Mouse (Mus musculus) brown adipose tissue, adult 24 weeks (tissue): ENCODE results near the gene Mrpl43. TPM values are rescaled to one million over a fixed set of nuclear protein-coding genes. Genes with fewer than 3 reads are reported as not detected.

Source experiments
- H3K27ac ChIP-seq: fragments of 200-500 bp; replicated peaks from 2 replicates; pipeline ENCODE4 v1.5.1; 2012; ENCODE audit warnings: low read depth, mild to moderate bottlenecking, low read length
- H3K4me1 ChIP-seq: fragments of 200-500 bp; 2 replicates; pipeline ENCODE4 v1.6.1; 2012; ENCODE audit warnings: low read length, mixed read lengths; ENCODE audit not compliant: control insufficient read depth, insufficient read depth, insufficient read length
- H3K4me3 ChIP-seq: fragments of 200-500 bp; 2 replicates; pipeline ENCODE4 v1.5.1; 2012; ENCODE audit warnings: low read depth, mild to moderate bottlenecking, low read length, moderate library complexity; ENCODE audit not compliant: insufficient read depth
- polyA plus RNA-seq: library from polyadenylated mRNA; stranded (reverse); fragments of >200 nt; gene quantifications from 2 replicates; pipeline ENCODE4 v1.2.4, GENCODE M21; 2012; ENCODE audit not compliant: missing spikeins, insufficient read depth, insufficient read length

Mrpl43 gene
- polyA plus RNA-seq, 1 experiment = 58.6 TPM

GRCm38 (mm10) chr19:45036867-45037266 is 30.6 kb upstream of the Mrpl43 start:
- Histone ChIP-seq H3K4me1 (no peaks in the 10 kb centered on the region), H3K27ac (no peak overlapping the region)

GRCm38 (mm10) chr19:45032570-45033332 is 26.5 kb upstream of the Mrpl43 start:
- H3K27ac ChIP-seq = no peak overlapping the region
- no peak overlapping the region for H3K4me3 ChIP-seq
- peaks cover 18% of the 10 kb centered on the region for H3K4me1 ChIP-seq

More at GRCm38 (mm10) chr19:45036867-45037266, 30.6 kb upstream of the Mrpl43 start:
- no peak overlapping the region for H3K4me3 ChIP-seq

GRCm38 (mm10) chr19:45031780-45032179 is 25.5 kb upstream of the Mrpl43 start:
- H3K4me1 ChIP-seq = peaks cover 25% of the 10 kb centered on the region
- no peak overlapping the region for H3K27ac ChIP-seq
- H3K4me3 ChIP-seq = no peak overlapping the region

- Histone ChIP-seq H3K4me3 (peak overlapping the region; percentile 38), H3K4me1 (peaks cover 25% of the 10 kb centered on the region), H3K27ac (no peak overlapping the region)
Measured at GRCm38 (mm10) chr19:45030746-45031693, 24.8 kb upstream of the Mrpl43 start.

- Histone ChIP-seq H3K4me3 (no peak overlapping the region), H3K4me1 (peaks cover 25% of the 10 kb centered on the region), H3K27ac (no peak overlapping the region)
Measured at GRCm38 (mm10) chr19:45030111-45030510, 23.9 kb upstream of the Mrpl43 start.

GRCm38 (mm10) chr19:45029571-45029970 is 23.3 kb upstream of the Mrpl43 start:
- H3K27ac ChIP-seq = no peak overlapping the region
- no peak overlapping the region for H3K4me3 ChIP-seq
- H3K4me1 ChIP-seq = peaks cover 25% of the 10 kb centered on the region

GRCm38 (mm10) chr19:45028746-45029145 is 22.5 kb upstream of the Mrpl43 start:
- Histone ChIP-seq H3K4me1 (peaks cover 25% of the 10 kb centered on the region), H3K4me3 (no peak overlapping the region), H3K27ac (peak overlapping the region; percentile 58; the same call in 1 of the 2 replicates)

GRCm38 (mm10) chr19:45027848-45028247 is 21.6 kb upstream of the Mrpl43 start:
- Histone ChIP-seq H3K27ac (peak overlapping the region; percentile 58), H3K4me1 (peaks cover 25% of the 10 kb centered on the region), H3K4me3 (no peak overlapping the region)

- Histone ChIP-seq H3K4me1 (peaks cover 25% of the 10 kb centered on the region), H3K27ac (peak overlapping the region; percentile 55), H3K4me3 (no peak overlapping the region)
Measured at GRCm38 (mm10) chr19:45026958-45027670, 20.9 kb upstream of the Mrpl43 start.

GRCm38 (mm10) chr19:45025937-45026568 is 19.8 kb upstream of the Mrpl43 start:
- no peak overlapping the region for H3K27ac ChIP-seq
- H3K4me3 ChIP-seq = no peak overlapping the region
- H3K4me1 ChIP-seq = peaks cover 28% of the 10 kb centered on the region

GRCm38 (mm10) chr19:45024775-45025174 is 18.5 kb upstream of the Mrpl43 start:
- Histone ChIP-seq H3K4me1 (peaks cover 34% of the 10 kb centered on the region), H3K4me3 (no peak overlapping the region), H3K27ac (no peak overlapping the region)

- Histone ChIP-seq H3K4me1 (peaks cover 35% of the 10 kb centered on the region), H3K27ac (no peak overlapping the region), H3K4me3 (no peak overlapping the region)
Measured at GRCm38 (mm10) chr19:45023993-45024392, 17.8 kb upstream of the Mrpl43 start.

- Histone ChIP-seq H3K27ac (peak overlapping the region; percentile 50; the same call in 1 of the 2 replicates), H3K4me1 (peaks cover 17% of the 10 kb centered on the region), H3K4me3 (no peak overlapping the region)
Measured at GRCm38 (mm10) chr19:45021362-45021761, 15.1 kb upstream of the Mrpl43 start.

GRCm38 (mm10) chr19:45020348-45020747 is 14.1 kb upstream of the Mrpl43 start:
- Histone ChIP-seq H3K4me3 (peak overlapping the region; percentile 28), H3K27ac (peak overlapping the region; percentile 71), H3K4me1 (peaks cover 17% of the 10 kb centered on the region)
